Mouse (Mus musculus) heart, postnatal 4 days (tissue): Measurements from ENCODE around the gene Atg101. TPM values are rescaled to one million over a fixed set of nuclear protein-coding genes. Genes with fewer than 3 reads are reported as not detected.
A peak's percentile ranks its signal among the peaks of the same experiment; 100 is the strongest.

Source experiments
- DNase-seq: peaks from one replicate; pipeline ENCODE4 v3.0.0; 2021
- total RNA-seq, 2 experiments: library from RNA; stranded (reverse); gene quantifications; 2 replicates each; pipeline ENCODE4 v1.2.3; 2021

Gene Atg101
- total RNA-seq, 2 experiments from 2014 or later: 21.7 to 23.3 TPM

GRCm38 (mm10) chr15:101255842-101256462 is 28.1 kb upstream of the Atg101 start:
- no peak for DNase-seq

- no peak for DNase-seq
These were observed 27.4 kb upstream of the Atg101 start for GRCm38 (mm10) chr15:101256463-101257206.

DNA sequence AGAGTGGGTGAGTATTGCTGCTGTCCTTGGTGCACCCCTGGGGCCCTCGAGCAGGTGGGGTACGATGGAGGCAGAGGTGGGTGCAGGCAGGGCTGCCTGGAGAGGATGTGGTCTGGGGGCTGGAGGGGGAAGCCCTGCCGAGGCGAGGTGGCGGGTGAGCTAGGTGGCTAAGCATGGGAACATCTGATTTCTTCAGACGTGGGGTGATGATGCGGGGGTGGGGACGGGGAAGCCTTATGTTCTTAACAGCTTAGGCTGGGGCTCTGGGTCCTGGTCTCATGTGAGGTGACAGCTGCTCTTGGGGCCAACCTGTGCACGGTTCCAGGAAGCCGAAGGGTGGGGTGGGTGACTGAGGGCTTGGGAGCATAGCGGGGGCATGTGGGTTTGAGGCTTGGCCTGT is 25.7 kb upstream of the Atg101 start:
- no peak for DNase-seq

DNA sequence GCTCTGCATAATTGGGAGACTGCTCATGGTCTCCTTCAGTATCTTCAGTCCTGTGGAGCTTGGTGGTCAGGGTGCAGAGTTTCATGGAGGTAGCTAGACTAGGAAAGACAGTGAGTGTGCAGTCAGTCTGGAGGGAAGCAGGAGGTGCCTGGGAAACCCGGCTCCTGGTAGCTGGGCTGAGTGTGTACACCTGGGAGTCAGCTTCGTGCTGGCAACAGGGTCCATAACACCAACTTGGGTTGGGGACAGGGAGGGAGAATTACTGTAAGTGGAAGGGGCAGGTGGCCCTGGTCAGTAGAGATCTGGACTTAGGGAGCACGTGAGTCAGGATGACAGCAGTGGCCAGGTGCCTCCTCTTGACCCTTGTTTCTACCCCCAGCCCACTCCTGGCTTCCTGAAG is 24.1 kb upstream of the Atg101 start:
- DNase-seq: no peak

GRCm38 (mm10) chr15:101260387-101260786 is 23.7 kb upstream of the Atg101 start:
- peak; percentile 90 for DNase-seq

DNA sequence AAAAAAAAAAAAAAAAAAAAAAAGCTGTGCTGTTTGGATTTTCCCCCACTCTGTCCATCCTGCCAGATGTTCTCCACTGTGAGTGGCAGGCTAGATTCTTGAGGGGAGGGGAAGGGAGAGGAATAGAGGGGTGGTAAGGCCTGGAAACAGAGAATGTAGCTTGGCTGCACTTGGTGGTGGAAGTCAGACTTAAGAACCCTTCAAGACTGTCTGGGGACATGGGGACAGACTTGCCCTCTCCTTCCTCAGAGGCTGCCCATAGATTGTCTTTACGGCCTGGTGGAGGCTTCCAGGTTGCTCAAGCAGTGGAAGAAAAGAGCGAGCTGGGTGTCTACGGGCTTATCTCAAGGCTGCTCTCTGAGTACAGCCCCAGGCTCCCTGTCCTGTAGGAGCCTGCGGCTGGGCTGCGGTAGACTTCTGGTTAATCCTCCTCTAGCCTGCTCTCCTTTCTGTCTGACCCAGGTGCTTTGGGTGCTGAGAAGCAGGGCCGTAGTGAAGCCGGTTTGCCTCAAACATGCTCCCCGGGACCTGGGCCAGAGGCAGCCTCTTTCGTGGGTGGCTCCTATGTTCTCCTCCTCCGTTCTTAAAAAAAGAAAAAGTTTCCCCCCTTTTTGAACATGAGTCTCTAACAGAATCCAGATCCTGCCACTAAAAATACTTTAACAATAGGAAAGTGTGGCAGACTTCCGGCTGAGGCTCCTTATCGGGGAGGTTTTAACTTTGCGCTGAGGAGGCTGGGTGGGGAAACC is 23.0 kb upstream of the Atg101 start:
- DNase-seq: peak; percentile 64

GRCm38 (mm10) chr15:101262502-101262901 is 21.6 kb upstream of the Atg101 start:
- DNase-seq: no peak

- DNase-seq: peak; percentile 99
These were observed 17.7 kb upstream of the Atg101 start for GRCm38 (mm10) chr15:101266132-101266963.

DNA sequence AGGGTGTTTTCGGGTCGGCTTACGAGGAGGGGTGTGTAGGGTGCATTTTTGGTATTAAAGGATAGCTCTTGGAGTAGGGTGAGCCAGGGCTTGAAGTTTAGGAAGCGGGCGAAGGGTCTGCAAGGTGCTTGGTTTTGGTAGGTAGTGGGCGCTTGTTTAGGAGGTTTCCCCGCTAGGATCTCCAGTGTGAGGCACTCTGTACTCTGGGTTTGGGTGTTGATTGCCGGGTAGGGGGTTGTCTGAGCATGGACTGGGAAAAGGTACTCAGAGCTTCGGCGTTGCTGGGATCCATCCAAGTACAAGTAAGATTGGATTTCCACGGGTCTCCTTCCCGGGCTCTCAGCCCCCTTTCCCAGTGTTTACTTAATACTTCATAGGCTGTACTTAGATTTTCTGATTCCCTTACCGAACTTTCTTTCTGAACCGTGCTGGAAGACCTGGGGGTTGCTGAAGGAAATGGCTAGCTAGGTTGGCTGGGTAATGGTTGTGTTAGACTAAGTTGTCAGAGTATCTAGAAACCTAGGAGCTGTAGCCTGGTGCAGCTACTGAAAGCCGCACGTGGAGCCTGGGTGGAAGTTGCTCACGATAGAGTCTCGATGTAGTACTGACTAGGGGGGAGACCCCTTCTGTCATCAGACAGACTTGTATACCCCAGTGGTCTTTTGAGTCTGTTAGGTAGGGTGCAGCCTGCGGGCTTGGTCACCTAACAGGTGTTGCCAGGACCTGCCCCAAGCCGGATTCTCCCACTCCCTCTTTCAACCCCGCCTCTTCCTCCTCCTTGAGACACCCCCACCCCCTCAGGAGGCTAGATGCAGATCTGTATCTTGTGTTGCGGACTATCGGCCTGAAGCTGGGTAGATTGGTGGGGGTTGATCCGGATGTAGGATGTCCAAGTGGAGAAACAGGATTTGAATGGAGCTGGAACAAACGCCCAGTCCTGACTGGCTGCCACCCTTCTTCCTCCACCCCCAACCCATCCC is 16.7 kb upstream of the Atg101 start:
- no peak for DNase-seq

GRCm38 (mm10) chr15:101270101-101270820 is 13.8 kb upstream of the Atg101 start:
- peak; percentile 12 for DNase-seq

DNA sequence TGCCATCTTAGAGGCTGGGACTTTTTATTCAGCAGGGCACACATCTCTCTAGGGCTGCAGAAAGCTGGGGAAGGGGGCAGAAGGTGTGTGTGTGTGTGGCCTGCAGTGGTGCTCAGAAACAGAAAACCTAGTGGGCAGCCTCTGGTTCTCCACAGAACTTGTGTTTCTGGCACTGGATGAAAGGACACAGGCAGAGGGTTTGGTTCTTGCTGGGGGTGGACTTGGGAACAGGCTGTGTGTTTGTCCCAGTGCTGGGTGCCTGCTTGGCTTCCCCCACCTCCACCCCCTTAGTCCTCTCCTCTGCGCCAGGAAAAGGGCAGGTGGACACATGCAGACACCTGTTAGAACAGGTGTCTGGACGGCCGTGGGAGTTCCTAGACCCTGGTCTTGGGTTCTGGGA is 13.0 kb upstream of the Atg101 start:
- DNase-seq: no peak

- DNase-seq: no peak
These were observed 12.6 kb upstream of the Atg101 start for GRCm38 (mm10) chr15:101271513-101271912.

GRCm38 (mm10) chr15:101274380-101274779 is 9.7 kb upstream of the Atg101 start:
- no peak for DNase-seq

DNA sequence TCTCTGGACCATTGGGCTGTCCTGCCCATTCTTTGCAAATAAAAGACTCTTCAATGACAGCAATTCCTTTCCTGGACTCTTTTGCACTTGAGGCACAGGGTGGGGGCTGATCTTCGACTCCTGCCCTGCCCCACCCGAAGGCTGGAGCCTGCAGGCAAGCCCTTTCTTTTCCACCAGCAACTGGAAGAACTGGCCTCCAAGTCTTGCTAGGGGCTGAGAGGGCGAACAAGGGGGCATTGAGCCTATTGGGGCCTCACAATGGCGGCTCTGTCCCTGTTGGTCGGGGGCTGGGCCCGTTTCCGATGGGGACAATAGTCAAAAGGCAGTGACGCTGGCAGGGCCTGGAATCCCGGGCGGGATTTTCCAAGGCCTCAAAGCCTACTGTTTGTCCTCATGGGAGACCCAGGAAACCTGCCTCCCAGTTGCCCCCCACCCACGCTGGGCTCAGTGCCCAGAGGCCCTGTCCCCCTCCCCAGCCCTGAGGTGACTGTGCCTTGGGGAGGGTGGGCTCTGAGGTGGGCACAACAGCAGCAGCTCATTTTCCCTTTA is 6.6 kb upstream of the Atg101 start:
- peak; percentile 18 for DNase-seq

DNA sequence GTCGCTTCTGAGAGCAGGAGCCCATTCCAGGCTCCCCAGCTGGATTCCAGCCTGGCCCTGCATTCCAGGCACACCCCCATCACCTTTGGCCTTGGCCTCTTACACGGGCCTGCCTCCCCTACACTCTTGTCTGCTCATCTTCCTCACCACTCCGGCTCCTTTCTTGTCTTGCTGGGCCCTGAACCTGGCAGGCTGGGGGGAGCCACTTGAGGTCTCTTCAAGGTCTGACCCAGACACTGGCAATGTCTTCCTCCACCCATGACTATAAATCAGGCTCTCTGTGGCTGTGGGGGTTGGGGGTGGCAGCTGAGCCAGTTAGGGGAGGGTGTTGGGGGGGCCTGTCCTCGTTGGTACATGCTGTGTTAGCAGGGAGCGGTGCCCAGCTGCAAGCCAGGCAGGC is 5.5 kb upstream of the Atg101 start:
- no peak for DNase-seq

GRCm38 (mm10) chr15:101279430-101279999 is 4.6 kb upstream of the Atg101 start:
- DNase-seq: peak; percentile 46

- DNase-seq: no peak
These were observed 1.6 kb upstream of the Atg101 start for GRCm38 (mm10) chr15:101282471-101282870.

- peak; percentile 71 for DNase-seq
These were observed 725 bp upstream of the Atg101 start for GRCm38 (mm10) chr15:101283183-101283910.

DNA sequence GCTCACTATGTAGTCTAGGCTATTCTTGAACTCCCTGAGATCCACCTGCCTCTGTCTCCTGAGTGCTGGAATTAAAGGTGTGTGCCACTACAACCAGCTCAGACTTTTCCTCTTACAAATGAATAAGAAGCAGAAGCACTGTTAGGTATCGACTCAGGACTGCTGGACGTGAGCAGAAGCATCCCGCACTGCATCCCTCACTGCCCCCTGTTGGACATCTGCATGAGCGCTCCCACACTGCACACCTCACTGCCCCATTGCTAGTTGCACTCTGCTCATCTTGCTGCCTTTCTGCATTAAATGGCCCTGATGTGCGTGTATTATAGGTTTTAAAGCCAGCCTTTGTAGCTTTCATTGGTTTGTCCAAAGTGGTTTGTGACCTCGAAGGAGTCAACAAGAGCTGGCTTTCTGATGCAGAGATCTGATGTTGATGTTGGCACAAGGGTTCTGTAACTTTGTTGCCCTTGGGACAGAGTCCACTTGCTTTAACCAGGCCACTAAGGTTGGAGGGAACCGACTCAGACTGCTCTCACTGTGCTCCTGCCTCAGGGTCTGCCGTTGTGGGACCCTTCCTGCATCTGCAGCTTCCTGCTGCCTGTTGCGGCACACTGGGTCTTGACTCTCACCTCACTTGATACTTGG is 2.2 kb downstream of the Atg101 start:
- peak; percentile 60 for DNase-seq
